Mouse (Mus musculus) adrenal gland, postnatal 14 days (tissue): ENCODE data around the gene Nr2e3. TPM values are rescaled to one million over a fixed set of nuclear protein-coding genes. Genes with fewer than 3 reads are reported as not detected.
"Not testable (repeated sequence)": the region's sequence is repeated elsewhere in the genome, so short reads cannot be mapped to it uniquely, and the experiment has no call there.

Source experiments
- DNase-seq: peaks from one replicate; pipeline ENCODE4 v3.0.0; 2021; ENCODE audit warnings: mixed read lengths
- total RNA-seq: library from RNA; stranded (reverse); gene quantifications from 2 replicates; pipeline ENCODE4 v1.2.3, GENCODE M21; 2021

The Nr2e3 gene
- total RNA-seq, 1 experiment from 2014 or later, result not detected

- DNase-seq, result no peak
Measured at GRCm38 (mm10) chr9:59949981-59950380, 10.5 kb downstream of the Nr2e3 start.

GRCm38 (mm10) chr9:59949511-59949910 is 10.9 kb downstream of the Nr2e3 start:
- no peak for DNase-seq

GRCm38 (mm10) chr9:59948691-59949250 is 11.7 kb downstream of the Nr2e3 start:
- DNase-seq, result no peak

GRCm38 (mm10) chr9:59948226-59948625 is 12.2 kb downstream of the Nr2e3 start:
- no peak for DNase-seq

GRCm38 (mm10) chr9:59947271-59947670 is 13.2 kb downstream of the Nr2e3 start:
- peak; percentile 30 for DNase-seq

- DNase-seq, result no peak
Measured at GRCm38 (mm10) chr9:59945241-59945640, 15.2 kb downstream of the Nr2e3 start.

GRCm38 (mm10) chr9:59943826-59944225 is 16.6 kb downstream of the Nr2e3 start:
- DNase-seq, result no peak

GRCm38 (mm10) chr9:59942501-59943085 is 17.9 kb downstream of the Nr2e3 start:
- DNase-seq, result no peak

- no peak for DNase-seq
Measured at GRCm38 (mm10) chr9:59941885-59942350, 18.5 kb downstream of the Nr2e3 start.

- no peak for DNase-seq
Measured at GRCm38 (mm10) chr9:59940913-59941884, 19.3 kb downstream of the Nr2e3 start.

GRCm38 (mm10) chr9:59939691-59940090 is 20.8 kb downstream of the Nr2e3 start:
- DNase-seq, result no peak

GRCm38 (mm10) chr9:59938529-59938928 is 21.9 kb downstream of the Nr2e3 start:
- DNase-seq, result no peak

- DNase-seq, result not testable (repeated sequence)
Measured at GRCm38 (mm10) chr9:59935866-59936265, 24.6 kb downstream of the Nr2e3 start.

- DNase-seq, result no peak
Measured at GRCm38 (mm10) chr9:59930248-59930647, 30.2 kb downstream of the Nr2e3 start.

- no peak for DNase-seq
Measured at GRCm38 (mm10) chr9:59914761-59915160, 45.7 kb downstream of the Nr2e3 start.

GRCm38 (mm10) chr9:59903382-59903781 is 57.1 kb downstream of the Nr2e3 start:
- DNase-seq, result no peak

Other genes with a start within 250 kb of the Nr2e3 start
- gene Senp8, start 209.9 kb downstream of the Nr2e3 start, total RNA-seq, result 5.5 and 6.6 TPM in 2 replicates
- 14.1 and 18.9 TPM in 2 replicates for gene Myo9a, start 209.8 kb downstream of the Nr2e3 start, total RNA-seq